Mouse (Mus musculus): Measurements from ENCODE around the gene Jkamp.
A peak's percentile ranks its signal among the peaks of the same experiment; 100 is the strongest.

DNA sequence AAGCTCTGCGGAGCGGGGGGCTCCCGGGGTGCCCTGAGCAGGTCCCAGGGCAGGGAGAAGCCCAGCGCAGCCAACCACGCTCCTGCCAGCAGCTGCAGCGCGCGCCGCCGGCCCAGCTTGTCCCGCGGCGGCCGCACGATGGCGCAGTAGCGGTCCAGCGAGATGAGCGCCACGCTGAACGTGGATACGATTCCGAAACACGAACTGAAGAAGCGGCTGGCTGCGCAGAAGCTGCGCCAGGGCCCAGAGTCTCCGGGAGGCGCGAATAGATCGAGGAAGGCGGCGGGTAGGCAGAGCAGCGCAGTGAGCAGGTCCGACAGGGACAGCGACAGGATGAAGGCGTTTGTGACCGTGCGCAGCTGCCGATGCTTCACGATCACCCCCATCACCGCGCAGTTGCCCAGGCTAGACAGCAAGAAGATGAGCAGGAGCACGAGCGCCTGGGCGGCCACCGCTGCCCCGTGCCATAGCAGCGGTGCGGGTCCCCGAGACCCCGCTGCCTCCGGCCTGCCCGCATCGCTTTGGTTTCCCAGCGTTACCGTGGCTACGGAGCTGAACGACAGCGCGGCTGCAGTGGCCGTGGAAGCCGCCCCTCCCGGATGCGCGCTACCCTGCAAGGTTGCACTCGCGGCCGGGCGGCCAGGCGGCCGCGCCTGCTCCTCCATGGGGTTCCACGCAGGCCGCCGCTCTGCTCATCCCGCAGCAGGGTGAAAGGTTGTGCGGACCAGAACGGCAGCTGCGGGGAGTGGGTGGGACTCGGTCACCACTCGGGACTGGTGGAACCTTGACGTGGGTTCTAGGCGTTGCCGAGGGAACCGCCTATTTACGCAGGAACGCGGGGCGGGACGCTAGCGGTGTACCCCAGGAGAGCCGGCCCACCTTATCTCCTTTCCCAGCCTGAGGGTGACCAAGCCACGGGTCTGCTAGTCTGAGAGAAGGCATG lies 14.8 kb upstream of the Jkamp start, which contains the start of gene Gpr135:
- peak; percentile 92 for TF ChIP-seq CTCF (IDR thresholded peaks at IDR 0.05; ENCODE audit: borderline replicate concordance, insufficient read depth, low read length)
- TF ChIP-seq POLR2A (IDR thresholded peaks at IDR 0.05; ENCODE audit: low read depth, low read length) = no peak

Measured in embryonic fibroblast, embryonic 13.5 days (primary cell).